24 mouse cellular contexts compared by ENCODE assay signal in genomic region chr17:46477286-46477685, GRCm38 (mm10). TPM values are rescaled to one million over a fixed set of nuclear protein-coding genes. Genes with fewer than 3 reads are reported as not detected.
DNase-seq lines count a peak whose midpoint lies in the region; ATAC-seq lines count a peak whose summit lies in the region.
"Had no signal": no experiment of that assay in that cellular context is flagged by ENCODE, and none has a peak within 500 bp of the region (broad histone marks: within the 10 kb centered on the region; RNA-seq: fewer than 3 reads in every experiment).

No protein-coding gene starts in this region.

- H3K36me3 ChIP-seq in kidney, embryonic 14.5 days (ENCODE audit: control insufficient read depth, insufficient read depth, low read length): no peaks in the 10 kb centered on the region
- no peaks in the 10 kb centered on the region for H3K36me3 ChIP-seq in kidney, embryonic 16.5 days (ENCODE audit: insufficient read depth, low read length)
- H3K36me3 ChIP-seq: embryonic facial prominence, embryonic 13.5 days; embryonic facial prominence, embryonic 15.5 days had no signal

- H3K27ac ChIP-seq in kidney, embryonic 14.5 days (ENCODE audit: low read depth, low read length): no peak overlapping the region
- no peak overlapping the region for H3K27ac ChIP-seq in kidney, embryonic 16.5 days (ENCODE audit: low read length)
- H3K27ac ChIP-seq: embryonic facial prominence, embryonic 13.5 days; embryonic facial prominence, embryonic 15.5 days; forebrain, embryonic 10.5 days; forebrain, embryonic 12.5 days had no signal

- ATAC-seq in kidney, embryonic 14.5 days (ENCODE audit: low FRiP score, low TSS enrichment): no peak
- no peak for ATAC-seq in kidney, embryonic 16.5 days (ENCODE audit: low FRiP score, low TSS enrichment)
- ATAC-seq: forebrain, embryonic 14.5 days had no signal

- no peak overlapping the region for H3K4me2 ChIP-seq in kidney, embryonic 14.5 days (replicated peaks; ENCODE audit: low read depth, low read length)
- no peak overlapping the region for H3K4me2 ChIP-seq in kidney, embryonic 16.5 days (replicated peaks; ENCODE audit: low read depth, low read length)
- H3K4me2 ChIP-seq: embryonic facial prominence, embryonic 13.5 days; embryonic facial prominence, embryonic 15.5 days; forebrain, embryonic 12.5 days had no signal

- no peaks in the 10 kb centered on the region for H3K9me3 ChIP-seq in kidney, embryonic 14.5 days (ENCODE audit: control insufficient read depth, low read length)
- H3K9me3 ChIP-seq in kidney, embryonic 16.5 days (ENCODE audit: low read length): no peaks in the 10 kb centered on the region
- H3K9me3 ChIP-seq: embryonic facial prominence, embryonic 13.5 days; embryonic facial prominence, embryonic 15.5 days; forebrain, embryonic 10.5 days; forebrain, embryonic 12.5 days had no signal

- H3K4me3 ChIP-seq in kidney, embryonic 14.5 days (ENCODE audit: low read length): no peak overlapping the region
- H3K4me3 ChIP-seq in kidney, embryonic 16.5 days (ENCODE audit: low read length): no peak overlapping the region
- H3K4me3 ChIP-seq: embryonic facial prominence, embryonic 13.5 days; embryonic facial prominence, embryonic 15.5 days; erythroblast, embryonic 14.5 days; forebrain, embryonic 10.5 days; forebrain, embryonic 12.5 days had no signal

- peak; percentile 21 for DNase-seq in kidney, adult 18-20 months
- peak; percentile 50 for DNase-seq in kidney, adult 9 months
- no peak for DNase-seq in kidney, postnatal 10 days
- DNase-seq in kidney, postnatal 25 days: peak; percentile 11 to 54
- DNase-seq: adrenal gland, adult 2 months; adrenal gland, postnatal 10 days; adrenal gland, postnatal 25 days; cerebellum, adult 11 months; cerebellum, adult 18-20 months; cerebellum, adult 8-10 months; cerebellum, adult 9-11 months; cerebellum, postnatal 14 days; cerebellum, postnatal 36 days; embryo, embryonic 11 days had no signal

- H3K9ac ChIP-seq in kidney, embryonic 14.5 days (ENCODE audit: low read depth, low read length): no peak overlapping the region
- no peak overlapping the region for H3K9ac ChIP-seq in kidney, embryonic 16.5 days (replicated peaks; ENCODE audit: low read length)
- H3K9ac ChIP-seq: embryonic facial prominence, embryonic 13.5 days; embryonic facial prominence, embryonic 15.5 days; forebrain, embryonic 12.5 days had no signal

- H3K4me1 ChIP-seq in kidney, embryonic 14.5 days (ENCODE audit: control insufficient read depth, insufficient read depth, low read length): 0 out of 2 replicates have a peak, but pooled peaks cover 3% of the 10 kb centered on the region
- no peaks in the 10 kb centered on the region for H3K4me1 ChIP-seq in kidney, embryonic 16.5 days (ENCODE audit: insufficient read depth, low read length)
- H3K4me1 ChIP-seq: embryonic facial prominence, embryonic 15.5 days; forebrain, embryonic 10.5 days; forebrain, embryonic 12.5 days had no signal

- H3K27me3 ChIP-seq in kidney, embryonic 14.5 days (ENCODE audit: control insufficient read depth, insufficient read depth, low read length): no peaks in the 10 kb centered on the region
- peaks cover 5% of the 10 kb centered on the region; the same call in 1 of the 2 replicates for H3K27me3 ChIP-seq in kidney, embryonic 16.5 days (ENCODE audit: insufficient read depth, low read length)
- H3K27me3 ChIP-seq: forebrain, embryonic 12.5 days had no signal

- 59% methylated on average over 15 of the region's 15 CpGs for WGBS in kidney, embryonic 14.5 days
- 56% methylated on average over 15 of the region's 15 CpGs for whole genome bisulfite sequencing in kidney, embryonic 16.5 days

RNA-seq across cellular contexts. Expression of gene Ttbk1, which starts 10.2 kb away (rescaled TPM):
- polyA plus RNA-seq in kidney, embryonic 14.5 days (2014; fragmentation: Nextera tagmentation; extraction: Ambion mirVana): 0.04 and 0.11 TPM in 2 replicates
- polyA plus RNA-seq in kidney, embryonic 16.5 days (2015; fragmentation: Nextera tagmentation; extraction: Ambion mirVana): 0.15 and 0.23 TPM in 2 replicates

RNA-seq across cellular contexts. Expression of gene Dnph1, which starts 19.2 kb away (rescaled TPM):
- 67.9 and 71.2 TPM in 2 replicates for polyA plus RNA-seq in kidney, embryonic 14.5 days (2014; fragmentation: Nextera tagmentation; extraction: Ambion mirVana)
- 56.5 and 60.3 TPM in 2 replicates for polyA plus RNA-seq in kidney, embryonic 16.5 days (2015; fragmentation: Nextera tagmentation; extraction: Ambion mirVana)

RNA-seq across cellular contexts. Expression of gene Slc22a7, which starts 39.0 kb away (rescaled TPM):
- polyA plus RNA-seq in kidney, embryonic 14.5 days (2014; fragmentation: Nextera tagmentation; extraction: Ambion mirVana): not detected in 2 replicates
- 0.15 and 0.32 TPM in 2 replicates for polyA plus RNA-seq in kidney, embryonic 16.5 days (2015; fragmentation: Nextera tagmentation; extraction: Ambion mirVana)
- polyA plus RNA-seq: C2C12; embryonic facial prominence, embryonic 11.5 days; embryonic facial prominence, embryonic 13.5 days; erythroblast, embryonic 14.5 days; forebrain, embryonic 10.5 days; forebrain, embryonic 14.5 days had no signal

RNA-seq across cellular contexts. Expression of gene Crip3, which starts 48.6 kb away (rescaled TPM):
- polyA plus RNA-seq in kidney, embryonic 14.5 days (2014; fragmentation: Nextera tagmentation; extraction: Ambion mirVana): 0.38 and 0.60 TPM in 2 replicates
- 0.54 and 0.68 TPM in 2 replicates for polyA plus RNA-seq in kidney, embryonic 16.5 days (2015; fragmentation: Nextera tagmentation; extraction: Ambion mirVana)
- polyA plus RNA-seq: C2C12; erythroblast, embryonic 14.5 days had no signal
